Mouse (Mus musculus) thymus, postnatal 0 days (tissue): ENCODE results near the gene Tmem108. TPM values are rescaled to one million over a fixed set of nuclear protein-coding genes. Genes with fewer than 3 reads are reported as not detected.
A peak's percentile ranks its signal among the peaks of the same experiment; 100 is the strongest.

Source experiments
- DNase-seq: peaks from one replicate; pipeline ENCODE4 v3.0.0-alpha.2; 2015; ENCODE audit warnings: low spot score
- polyA plus RNA-seq: library from polyadenylated mRNA; unstranded; fragments of >200 nt; fragmentation: Nextera tagmentation; extraction: Ambion mirVana; gene quantifications from 2 replicates; pipeline ENCODE4 v1.2.1, GENCODE M21; 2015

Gene Tmem108
- 11.3 and 11.9 TPM in 2 replicates for polyA plus RNA-seq

GRCm38 (mm10) chr9:103761647-103762084 is at the start of gene Tmem108:
Tmem108 (minus strand) TSS chr9:103761837.
- peak; percentile 62 for DNase-seq

GRCm38 (mm10) chr9:103789029-103789428 is 27.4 kb upstream of the Tmem108 start:
- no peak for DNase-seq

- DNase-seq: no peak
Observed at GRCm38 (mm10) chr9:103784156-103784555, 22.5 kb upstream of the Tmem108 start.

GRCm38 (mm10) chr9:103783276-103783675 is 21.6 kb upstream of the Tmem108 start:
- DNase-seq: no peak

GRCm38 (mm10) chr9:103782306-103782705 is 20.7 kb upstream of the Tmem108 start:
- no peak for DNase-seq

- DNase-seq: no peak
Observed at GRCm38 (mm10) chr9:103781407-103781806, 19.8 kb upstream of the Tmem108 start.

- no peak for DNase-seq
Observed at GRCm38 (mm10) chr9:103780598-103780997, 19.0 kb upstream of the Tmem108 start.

- no peak for DNase-seq
Observed at GRCm38 (mm10) chr9:103778185-103778584, 16.5 kb upstream of the Tmem108 start.

GRCm38 (mm10) chr9:103761151-103761571 is 476 bp downstream of the Tmem108 start:
- DNase-seq: no peak

GRCm38 (mm10) chr9:103760356-103760755 is 1.3 kb downstream of the Tmem108 start:
- DNase-seq: no peak

- no peak for DNase-seq
Observed at GRCm38 (mm10) chr9:103759829-103760228, 1.8 kb downstream of the Tmem108 start.

- DNase-seq: peak; percentile 74
Observed at GRCm38 (mm10) chr9:103758930-103759695, 2.5 kb downstream of the Tmem108 start.

GRCm38 (mm10) chr9:103758246-103758645 is 3.4 kb downstream of the Tmem108 start:
- no peak for DNase-seq

- no peak for DNase-seq
Observed at GRCm38 (mm10) chr9:103752618-103753017, 9.0 kb downstream of the Tmem108 start.

- DNase-seq: no peak
Observed at GRCm38 (mm10) chr9:103751568-103751967, 10.1 kb downstream of the Tmem108 start.

GRCm38 (mm10) chr9:103750491-103750890 is 11.1 kb downstream of the Tmem108 start:
- DNase-seq: no peak

GRCm38 (mm10) chr9:103746598-103746997 is 15.0 kb downstream of the Tmem108 start:
- DNase-seq: no peak

GRCm38 (mm10) chr9:103740145-103740544 is 21.5 kb downstream of the Tmem108 start:
- DNase-seq: peak; percentile 61

- DNase-seq: no peak
Observed at GRCm38 (mm10) chr9:103739062-103739461, 22.6 kb downstream of the Tmem108 start.

- DNase-seq: no peak
Observed at GRCm38 (mm10) chr9:103729716-103730115, 31.9 kb downstream of the Tmem108 start.

- DNase-seq: no peak
Observed at GRCm38 (mm10) chr9:103726751-103727462, 34.7 kb downstream of the Tmem108 start.

GRCm38 (mm10) chr9:103725497-103725896 is 36.1 kb downstream of the Tmem108 start:
- DNase-seq: no peak
